Mouse (Mus musculus) erythroblast, embryonic 14.5 days (primary cell): Measurements from ENCODE around the gene Plgrkt. TPM values are rescaled to one million over a fixed set of nuclear protein-coding genes. Genes with fewer than 3 reads are reported as not detected.

Experiments
- H3K27me3 ChIP-seq: 2 replicates; pipeline ENCODE4 v1.6.1; 2012; ENCODE audit warnings: inconsistent platforms; ENCODE audit not compliant: control insufficient read depth
- H3K36me3 ChIP-seq: 2 replicates; pipeline ENCODE4 v1.6.1; 2012; ENCODE audit warnings: mild to moderate bottlenecking, inconsistent platforms; ENCODE audit not compliant: control insufficient read depth
- H3K4me1 ChIP-seq: 2 replicates; pipeline ENCODE4 v1.6.1; 2012; ENCODE audit warnings: inconsistent platforms; ENCODE audit not compliant: control insufficient read depth
- H3K4me3 ChIP-seq: replicated peaks from 2 replicates; pipeline ENCODE3; 2012; ENCODE audit warnings: moderate library complexity, mild to moderate bottlenecking, inconsistent platforms
- H3K9me3 ChIP-seq: 2 replicates; pipeline ENCODE4 v1.6.1; 2012; ENCODE audit warnings: low read length, inconsistent platforms, mixed read lengths; ENCODE audit not compliant: control insufficient read depth
- GATA1 ChIP-seq: IDR thresholded peaks from 2 replicates; pipeline ENCODE4 v1.6.1; 2012; ENCODE audit warnings: low read length, inconsistent platforms, mixed read lengths
- TAL1 ChIP-seq: IDR thresholded peaks from 3 replicates; pipeline ENCODE4 v1.6.1; 2012; ENCODE audit warnings: low read length, inconsistent platforms, mixed read lengths
- polyA plus RNA-seq: library from polyadenylated mRNA; stranded (reverse); fragments of >175 nt; gene quantifications from 2 replicates; pipeline ENCODE4 v1.2.3, GENCODE M21; 2012

The Plgrkt gene
- polyA plus RNA-seq, 1 experiment = 1.1 TPM

- Histone ChIP-seq H3K4me1 (peaks cover 24% of the 10 kb centered on the region), H3K9me3 (no peaks in the 10 kb centered on the region), H3K27me3 (peaks cover 22% of the 10 kb centered on the region), H3K4me3 (no peak overlapping the region), H3K36me3 (no peaks in the 10 kb centered on the region)
- TF ChIP-seq GATA1 = no peak
- no peak for TF ChIP-seq TAL1
Measured at GRCm38 (mm10) chr19:29323416-29324049, 43.7 kb downstream of the Plgrkt start.

DNA sequence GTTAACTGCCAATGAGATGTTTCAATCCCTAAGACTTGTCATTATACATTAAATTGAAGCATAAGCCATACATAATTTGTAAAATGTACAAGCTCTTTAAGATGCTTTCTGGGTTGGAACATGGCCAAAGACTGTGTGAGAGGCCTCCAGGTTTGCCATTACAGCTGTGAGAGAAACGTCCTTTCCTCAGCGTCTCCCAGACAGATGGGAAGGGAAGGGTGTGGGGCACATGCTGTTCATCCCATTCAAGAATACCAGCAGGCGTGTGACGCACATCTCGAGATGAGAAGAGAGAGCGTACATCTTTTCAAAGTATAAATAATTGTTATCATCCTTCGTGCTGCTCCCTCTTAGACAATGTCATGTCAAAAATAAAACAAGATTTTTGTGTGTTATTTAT lies 54.5 kb downstream of the Plgrkt start:
- H3K27me3 ChIP-seq = no peaks in the 10 kb centered on the region
- no peaks in the 10 kb centered on the region; the same call in 1 of the 2 replicates for H3K9me3 ChIP-seq
- H3K4me3 ChIP-seq = no peak overlapping the region
- H3K4me1 ChIP-seq = no peaks in the 10 kb centered on the region
- TF ChIP-seq TAL1 (no peak), GATA1 (no peak)
- peaks cover 82% of the 10 kb centered on the region for H3K36me3 ChIP-seq

DNA sequence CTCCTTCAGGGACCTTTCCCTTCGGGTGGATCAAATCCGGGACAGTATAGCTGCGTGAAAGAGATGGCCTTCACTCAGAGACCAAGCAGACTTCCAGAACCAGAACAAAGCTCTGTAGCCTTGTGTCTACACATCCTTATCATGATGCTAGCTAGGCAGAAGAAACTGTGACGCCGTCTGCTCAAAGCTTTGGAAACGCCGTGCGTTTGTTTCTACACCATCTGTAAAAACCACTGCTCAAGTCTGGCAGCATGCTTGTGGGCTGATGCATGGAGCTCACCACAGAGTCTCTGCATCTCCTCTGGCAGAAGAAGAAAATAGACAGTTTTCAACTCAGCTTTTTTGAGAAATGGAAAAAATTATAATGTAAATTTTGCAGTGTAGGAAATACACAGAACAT lies 55.4 kb downstream of the Plgrkt start:
- Histone ChIP-seq H3K36me3 (peaks cover 91% of the 10 kb centered on the region), H3K4me1 (no peaks in the 10 kb centered on the region), H3K9me3 (no peaks in the 10 kb centered on the region; the same call in 1 of the 2 replicates), H3K4me3 (no peak overlapping the region), H3K27me3 (no peaks in the 10 kb centered on the region)
- TF ChIP-seq GATA1 = no peak
- TF ChIP-seq TAL1 = no peak

DNA sequence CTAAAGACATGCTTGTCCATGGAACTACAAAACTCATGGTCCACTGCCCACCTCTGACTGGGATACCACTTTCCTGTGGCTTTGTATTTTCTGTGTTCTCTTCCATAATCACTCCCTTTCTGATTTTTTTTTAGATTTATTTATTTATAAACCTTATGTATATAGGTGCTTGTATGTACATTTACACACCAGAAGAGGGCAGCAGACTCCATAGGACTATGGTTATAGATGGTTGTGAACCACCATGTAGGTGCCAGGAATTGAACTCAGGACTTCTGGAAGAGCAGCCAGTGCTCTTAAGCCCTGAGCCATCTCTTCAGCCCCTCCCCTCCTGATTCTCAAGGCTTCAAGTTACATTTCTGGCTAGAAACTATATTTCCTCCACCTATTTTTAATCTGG lies 58.4 kb downstream of the Plgrkt start:
- Histone ChIP-seq H3K9me3 (no peaks in the 10 kb centered on the region), H3K4me1 (no peaks in the 10 kb centered on the region), H3K4me3 (no peak overlapping the region), H3K27me3 (no peaks in the 10 kb centered on the region), H3K36me3 (peaks cover 92% of the 10 kb centered on the region)
- TF ChIP-seq TAL1 (no peak), GATA1 (no peak)

GRCm38 (mm10) chr19:29302119-29302518 lies 65.1 kb downstream of the Plgrkt start:
- no peaks in the 10 kb centered on the region for H3K9me3 ChIP-seq
- H3K27me3 ChIP-seq = no peaks in the 10 kb centered on the region
- no peak overlapping the region for H3K4me3 ChIP-seq
- peaks cover 94% of the 10 kb centered on the region for H3K36me3 ChIP-seq
- TF ChIP-seq GATA1 (no peak), TAL1 (no peak)
- H3K4me1 ChIP-seq = no peaks in the 10 kb centered on the region

DNA sequence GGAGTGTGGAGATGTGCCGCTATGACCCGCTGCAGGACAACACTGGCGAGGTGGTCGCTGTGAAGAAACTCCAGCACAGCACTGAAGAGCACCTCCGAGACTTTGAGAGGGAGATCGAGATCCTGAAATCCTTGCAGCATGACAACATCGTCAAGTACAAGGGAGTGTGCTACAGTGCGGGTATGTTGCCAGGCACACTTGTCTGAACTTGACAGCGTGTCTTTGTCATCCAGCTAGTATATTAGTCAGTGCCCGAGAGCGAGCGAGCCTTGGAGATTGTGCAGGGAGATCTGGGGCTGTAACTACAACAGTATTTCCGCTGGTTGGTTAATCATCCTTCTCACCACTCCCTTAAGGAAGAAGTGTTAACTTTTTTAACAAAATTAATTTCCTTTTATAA lies 66.3 kb downstream of the Plgrkt start:
- H3K9me3 ChIP-seq = no peaks in the 10 kb centered on the region
- H3K4me1 ChIP-seq = no peaks in the 10 kb centered on the region; the same call in 1 of the 2 replicates
- H3K27me3 ChIP-seq = no peaks in the 10 kb centered on the region
- H3K36me3 ChIP-seq = peaks cover 94% of the 10 kb centered on the region
- no peak overlapping the region for H3K4me3 ChIP-seq
- TF ChIP-seq GATA1 (no peak), TAL1 (no peak)

Other genes starting within 250 kb of the Plgrkt start
- 0.50 and 0.67 TPM in 2 replicates for gene Jak2, start 115.6 kb downstream of the Plgrkt start, polyA plus RNA-seq
- gene Insl6, start 42.0 kb downstream of the Plgrkt start, polyA plus RNA-seq = not detected in 2 replicates
- gene Rln1, start 32.7 kb downstream of the Plgrkt start, polyA plus RNA-seq = not detected in 2 replicates
- not detected in 2 replicates for gene Cd274, start 65 bp upstream of the Plgrkt start, polyA plus RNA-seq
- 0.02 TPM in 1 of 2 replicates, not detected in the other for gene Pdcd1lg2, start 43.5 kb upstream of the Plgrkt start, polyA plus RNA-seq
- 0.08 and 0.18 TPM in 2 replicates for gene Ric1, start 154.9 kb upstream of the Plgrkt start, polyA plus RNA-seq